Mouse (Mus musculus): ENCODE measurements around the gene Aspscr1. TPM values are rescaled to one million over a fixed set of nuclear protein-coding genes. Genes with fewer than 3 reads are reported as not detected.
A peak's percentile ranks its signal among the peaks of the same experiment; 100 is the strongest.
"Not testable (repeated sequence)": the region's sequence is repeated elsewhere in the genome, so short reads cannot be mapped to it uniquely, and the experiment has no call there.

Gene Aspscr1
- polyA plus RNA-seq, 1 experiment, result 183 TPM

- no peaks in the 10 kb centered on the region; the same call in 1 of the 2 replicates for H3K27me3 ChIP-seq (ENCODE audit: control insufficient read depth, insufficient read depth, low read length)
- no peak for DNase-seq
- H3K27ac ChIP-seq (ENCODE audit: control insufficient read depth, insufficient read depth, low read length), result no peak overlapping the region
- no peak overlapping the region for H3K4me3 ChIP-seq (ENCODE audit: control insufficient read depth, insufficient read depth, low read length)
- no peaks in the 10 kb centered on the region for H3K36me3 ChIP-seq (ENCODE audit: control insufficient read depth, insufficient read depth, low read length)
- peaks cover 23% of the 10 kb centered on the region for H3K4me1 ChIP-seq (replicated peaks; ENCODE audit: control insufficient read depth, insufficient read depth, low read length)
- TF ChIP-seq CTCF (IDR thresholded peaks at IDR 0.05; ENCODE audit: borderline replicate concordance, control insufficient read depth, extremely low read depth, insufficient read depth, low read length, poor library complexity) (no peak), POLR2A (IDR thresholded peaks at IDR 0.05; ENCODE audit: control insufficient read depth, extremely low read depth, insufficient read depth, low read length, poor library complexity) (no peak)
- 95% methylated on average over 7 of the region's 7 CpGs for WGBS
Observed at GRCm38 (mm10) chr11:120723509-120723908, 50.7 kb downstream of the Aspscr1 start.

- TF ChIP-seq POLR2A (IDR thresholded peaks at IDR 0.05; ENCODE audit: control insufficient read depth, extremely low read depth, insufficient read depth, low read length, poor library complexity) (no peak), CTCF (IDR thresholded peaks at IDR 0.05; ENCODE audit: borderline replicate concordance, control insufficient read depth, extremely low read depth, insufficient read depth, low read length, poor library complexity) (no peak)
- Histone ChIP-seq H3K27ac (ENCODE audit: control insufficient read depth, insufficient read depth, low read length) (no peak overlapping the region), H3K27me3 (ENCODE audit: control insufficient read depth, insufficient read depth, low read length) (no peaks in the 10 kb centered on the region; the same call in 1 of the 2 replicates), H3K36me3 (ENCODE audit: control insufficient read depth, insufficient read depth, low read length) (no peaks in the 10 kb centered on the region), H3K4me3 (ENCODE audit: control insufficient read depth, insufficient read depth, low read length) (peak overlapping the region; percentile 53), H3K4me1 (replicated peaks; ENCODE audit: control insufficient read depth, insufficient read depth, low read length) (peaks cover 17% of the 10 kb centered on the region)
- WGBS, result 34% methylated on average over 34 of the region's 36 CpGs
- no peak for DNase-seq
Observed at GRCm38 (mm10) chr11:120726243-120727168, 53.7 kb downstream of the Aspscr1 start.

GRCm38 (mm10) chr11:120727169-120727527 lies 54.4 kb downstream of the Aspscr1 start, which contains the start of gene Dcxr:
TSS of gene Dcxr (minus strand) at chr11:120727281.
- TF ChIP-seq CTCF (IDR thresholded peaks at IDR 0.05; ENCODE audit: borderline replicate concordance, control insufficient read depth, extremely low read depth, insufficient read depth, low read length, poor library complexity) (no peak), POLR2A (IDR thresholded peaks at IDR 0.05; ENCODE audit: control insufficient read depth, extremely low read depth, insufficient read depth, low read length, poor library complexity) (no peak)
- WGBS, result under 1% methylated on average over 14 of the region's 14 CpGs
- no peaks in the 10 kb centered on the region for H3K36me3 ChIP-seq (ENCODE audit: control insufficient read depth, insufficient read depth, low read length)
- no peaks in the 10 kb centered on the region; the same call in 1 of the 2 replicates for H3K27me3 ChIP-seq (ENCODE audit: control insufficient read depth, insufficient read depth, low read length)
- peaks cover 10% of the 10 kb centered on the region for H3K4me1 ChIP-seq (replicated peaks; ENCODE audit: control insufficient read depth, insufficient read depth, low read length)
- no peak for DNase-seq
- H3K27ac ChIP-seq (ENCODE audit: control insufficient read depth, insufficient read depth, low read length), result no peak within 1 kb of the TSS
- peak within 1 kb of the TSS; percentile 53 for H3K4me3 ChIP-seq (ENCODE audit: control insufficient read depth, insufficient read depth, low read length)

- no peak overlapping the region for H3K4me3 ChIP-seq (ENCODE audit: control insufficient read depth, insufficient read depth, low read length)
- no peaks in the 10 kb centered on the region; the same call in 1 of the 2 replicates for H3K27me3 ChIP-seq (ENCODE audit: control insufficient read depth, insufficient read depth, low read length)
- DNase-seq, result no peak
- TF ChIP-seq CTCF (IDR thresholded peaks at IDR 0.05; ENCODE audit: borderline replicate concordance, control insufficient read depth, extremely low read depth, insufficient read depth, low read length, poor library complexity) (no peak), POLR2A (IDR thresholded peaks at IDR 0.05; ENCODE audit: control insufficient read depth, extremely low read depth, insufficient read depth, low read length, poor library complexity) (no peak)
- H3K4me1 ChIP-seq (replicated peaks; ENCODE audit: control insufficient read depth, insufficient read depth, low read length), result peaks cover 9% of the 10 kb centered on the region
- H3K36me3 ChIP-seq (ENCODE audit: control insufficient read depth, insufficient read depth, low read length), result no peaks in the 10 kb centered on the region
- 66% methylated on average over 12 of the region's 12 CpGs for WGBS
- H3K27ac ChIP-seq (ENCODE audit: control insufficient read depth, insufficient read depth, low read length), result no peak overlapping the region
Observed at GRCm38 (mm10) chr11:120727564-120727963, 54.8 kb downstream of the Aspscr1 start.

- TF ChIP-seq POLR2A (IDR thresholded peaks at IDR 0.05; ENCODE audit: control insufficient read depth, extremely low read depth, insufficient read depth, low read length, poor library complexity), result no peak
- no peak for TF ChIP-seq CTCF (IDR thresholded peaks at IDR 0.05; ENCODE audit: borderline replicate concordance, control insufficient read depth, extremely low read depth, insufficient read depth, low read length, poor library complexity)
- Histone ChIP-seq H3K27ac (ENCODE audit: control insufficient read depth, insufficient read depth, low read length) (no peak overlapping the region), H3K27me3 (ENCODE audit: control insufficient read depth, insufficient read depth, low read length) (no peaks in the 10 kb centered on the region; the same call in 1 of the 2 replicates), H3K4me1 (replicated peaks; ENCODE audit: control insufficient read depth, insufficient read depth, low read length) (peaks cover 9% of the 10 kb centered on the region), H3K4me3 (ENCODE audit: control insufficient read depth, insufficient read depth, low read length) (no peak overlapping the region), H3K36me3 (ENCODE audit: control insufficient read depth, insufficient read depth, low read length) (no peaks in the 10 kb centered on the region)
- WGBS, result 91% methylated on average over 11 of the region's 11 CpGs
- DNase-seq, result no peak
Observed at GRCm38 (mm10) chr11:120728530-120729240, 55.9 kb downstream of the Aspscr1 start.

DNA sequence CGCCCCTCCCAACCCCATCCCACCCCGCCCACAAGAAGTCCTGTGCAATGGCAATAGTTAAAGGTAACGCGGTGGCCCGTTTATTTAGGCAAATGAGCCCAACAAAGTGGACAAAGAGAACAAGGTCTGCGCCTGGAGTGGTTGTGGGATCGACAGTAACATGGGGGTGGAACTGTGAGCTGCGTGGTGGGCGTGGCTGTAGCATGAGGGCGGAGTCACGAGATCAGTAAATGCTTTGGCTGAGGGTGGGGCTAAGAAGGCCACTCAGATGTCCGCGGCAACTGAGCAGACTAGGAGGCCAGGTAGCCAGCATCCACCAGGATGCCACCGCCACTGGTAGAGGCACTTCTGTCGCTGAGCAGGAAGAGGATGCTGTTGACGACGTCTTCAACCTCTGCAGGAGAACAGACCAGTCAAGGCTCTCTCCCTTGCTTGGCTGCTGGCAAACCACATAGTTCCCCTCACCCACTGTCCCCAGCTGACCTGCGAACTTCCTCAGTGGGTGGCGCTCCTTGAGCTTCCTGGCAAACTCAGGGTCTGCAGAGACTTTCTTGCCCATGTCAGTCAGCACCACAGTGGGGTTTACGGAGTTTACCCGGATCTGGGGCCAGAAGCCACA lies 56.8 kb downstream of the Aspscr1 start:
- not testable (repeated sequence) for H3K27me3 ChIP-seq (ENCODE audit: control insufficient read depth, insufficient read depth, low read length); H3K27ac ChIP-seq (ENCODE audit: control insufficient read depth, insufficient read depth, low read length); H3K4me3 ChIP-seq (ENCODE audit: control insufficient read depth, insufficient read depth, low read length); DNase-seq; H3K4me1 ChIP-seq (replicated peaks; ENCODE audit: control insufficient read depth, insufficient read depth, low read length); H3K36me3 ChIP-seq (ENCODE audit: control insufficient read depth, insufficient read depth, low read length)
- WGBS, result 8% methylated on average over 17 of the region's 21 CpGs

Measured in thymus, adult 2 months (tissue).